Mouse (Mus musculus) gastrocnemius, postnatal 36 days (tissue): ENCODE measurements around the gene Parp3. TPM values are rescaled to one million over a fixed set of nuclear protein-coding genes. Genes with fewer than 3 reads are reported as not detected.

Experiments used
- DNase-seq, 2 experiments: peaks; one replicate each; pipeline ENCODE4 v3.0.0; 2022
- intact Hi-C: fragments of 180-260 bp; cut with DNase I; formaldehyde crosslinking; loops from one replicate; pipeline ENCODE4 v1.15.1; 2025
- total RNA-seq, 2 experiments: library from RNA; stranded (reverse); gene quantifications; 2 replicates each; pipeline ENCODE4 v1.2.3; 2021

Parp3 gene
- total RNA-seq, 2 experiments from 2014 or later, result 62.1 to 78.7 TPM

DNA sequence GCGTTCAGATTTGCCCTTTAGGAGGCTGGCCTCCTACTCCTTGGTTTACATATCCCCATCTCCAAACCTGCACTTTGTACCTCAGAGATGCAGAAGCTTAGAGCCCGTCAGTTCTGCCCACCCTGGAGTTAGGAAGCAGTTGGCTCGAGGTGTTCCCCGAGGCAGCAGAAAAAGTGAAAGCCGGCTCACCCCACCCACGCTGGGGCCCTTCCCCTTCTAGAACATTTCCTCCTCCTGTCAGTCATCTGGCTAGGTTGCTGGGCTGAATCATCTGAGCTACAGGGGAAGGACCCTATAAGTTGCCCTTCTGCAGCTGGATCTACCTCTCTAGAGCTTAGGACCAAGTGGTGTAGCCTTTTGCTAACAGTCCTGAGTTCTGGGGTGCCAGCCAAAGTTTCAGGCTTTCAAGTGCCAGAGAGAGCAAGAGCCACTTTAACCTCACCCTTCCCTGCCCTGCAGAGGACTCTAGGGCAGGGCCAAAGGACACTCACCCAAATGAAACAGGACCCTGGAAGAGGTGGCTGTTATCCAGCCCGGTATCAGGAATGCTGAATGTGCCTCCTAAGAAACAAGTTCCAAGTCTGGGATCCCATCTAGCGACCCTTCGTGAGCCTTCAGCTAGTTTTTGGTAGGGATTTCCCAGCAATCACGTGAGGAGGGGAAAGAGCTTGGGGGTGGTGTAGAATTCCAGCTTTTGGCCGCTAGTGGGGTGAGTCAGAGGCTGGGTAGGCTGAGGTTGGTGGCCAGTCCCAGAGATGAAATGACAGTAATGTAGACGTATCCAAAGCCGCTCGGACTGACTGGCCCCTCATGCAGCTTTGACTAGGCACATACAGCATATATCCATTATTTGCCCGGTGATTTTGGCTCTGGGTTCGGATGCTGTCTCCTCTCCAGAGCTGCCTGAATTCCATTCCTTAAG lies 486 bp downstream of the Parp3 start:
- peak; percentile 64 to 72 for DNase-seq
- intact Hi-C loops, result loop anchor here (2.0 to 5.0 kb wide), 4 partner anchors 27 to 187 kb away; partner anchors contain the start of gene Dusp7

DNA sequence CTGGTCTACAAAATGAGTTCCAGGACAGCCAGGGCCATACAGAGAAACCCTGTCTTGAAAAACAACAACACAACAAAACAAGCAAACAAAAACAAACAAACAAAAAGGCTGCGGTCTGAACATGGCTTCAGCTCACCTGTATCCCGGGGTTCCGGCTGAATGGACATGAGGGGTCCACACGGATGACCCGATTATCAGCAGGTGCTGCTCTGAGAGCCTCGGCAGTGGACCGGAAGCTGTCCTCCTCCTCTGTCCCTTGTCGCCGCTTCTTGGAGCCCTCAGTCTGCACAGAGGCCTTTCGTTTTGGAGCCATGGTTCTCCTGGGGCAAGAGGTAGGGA lies 1.1 kb downstream of the Parp3 start, which contains the start of gene Rrp9:
Gene Rrp9 (plus strand): TSS at position 301 of the 339 bp plus-strand sequence.
- peak in 1 of 2 experiments; percentile 6 for DNase-seq
- intact Hi-C loops, result loop anchor here (2.0 to 5.0 kb wide), 4 partner anchors 27 to 187 kb away; partner anchors contain the start of gene Dusp7

DNA sequence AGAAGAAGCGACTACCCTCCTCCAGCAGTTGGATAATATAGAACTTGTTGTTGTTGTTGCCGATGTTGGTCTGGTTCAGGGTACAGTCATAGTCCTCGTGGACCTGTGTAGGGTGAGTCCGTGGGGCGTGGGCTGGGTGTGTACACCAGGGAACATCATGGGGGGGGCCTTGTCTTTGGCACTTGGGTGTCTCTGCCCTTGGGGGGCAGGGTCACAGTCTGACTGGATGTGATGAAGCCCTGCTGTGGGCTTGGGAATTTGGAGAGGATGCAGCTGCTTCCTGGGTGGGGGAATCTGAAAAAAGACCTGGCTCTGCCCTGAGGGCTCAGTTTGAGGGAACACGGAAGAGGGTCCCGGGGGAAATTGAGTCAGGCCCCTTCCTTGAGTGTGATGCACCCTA lies 1.7 kb downstream of the Parp3 start:
- peak; percentile 22 to 23 for DNase-seq
- intact Hi-C loops, result loop anchor here (5.0 kb wide), 2 partner anchors 108 to 173 kb away; partner anchors contain the start of gene Dusp7

DNA sequence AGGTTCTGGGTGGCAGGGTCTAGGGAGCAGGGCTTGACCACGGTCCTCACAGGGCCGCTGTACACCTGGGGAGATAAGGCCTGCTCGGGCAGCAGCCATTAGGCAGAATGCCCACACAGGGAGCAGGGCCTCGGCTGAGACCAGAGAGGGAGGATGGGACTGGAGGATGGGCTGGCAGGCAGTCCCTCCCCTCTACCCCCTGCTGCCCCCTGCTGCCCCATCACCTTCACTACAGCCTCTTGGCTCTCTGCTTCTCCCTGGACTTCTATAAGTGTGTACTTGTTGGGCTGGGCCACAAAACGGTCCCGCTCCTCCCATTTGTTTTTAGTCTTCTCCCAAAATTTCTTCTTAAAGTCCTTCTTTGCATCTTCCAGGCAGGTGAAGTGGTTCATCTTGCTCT lies 2.3 kb downstream of the Parp3 start:
- DNase-seq, result peak; percentile 58 to 64
- intact Hi-C loops, result no loop called here

DNA sequence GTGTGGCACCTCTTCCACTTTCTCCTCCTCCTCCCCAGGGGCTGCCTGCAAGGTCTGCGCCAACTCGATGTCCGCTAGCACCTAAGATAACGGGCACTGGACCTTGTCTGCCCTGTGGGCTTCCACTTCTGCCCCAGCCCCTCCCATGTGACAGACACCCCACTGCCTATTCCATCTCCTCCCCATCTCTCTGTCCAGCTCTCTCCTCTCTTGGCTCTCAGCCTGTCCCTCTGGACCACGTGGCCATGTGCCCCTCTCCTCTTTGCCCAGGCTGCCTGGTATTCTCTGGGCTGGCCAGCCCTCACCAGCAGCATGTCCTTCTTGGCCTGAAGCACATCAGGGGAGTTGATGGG lies 3.0 kb downstream of the Parp3 start:
- intact Hi-C loops, result no loop called here
- DNase-seq, result peak; percentile 5 to 15

DNA sequence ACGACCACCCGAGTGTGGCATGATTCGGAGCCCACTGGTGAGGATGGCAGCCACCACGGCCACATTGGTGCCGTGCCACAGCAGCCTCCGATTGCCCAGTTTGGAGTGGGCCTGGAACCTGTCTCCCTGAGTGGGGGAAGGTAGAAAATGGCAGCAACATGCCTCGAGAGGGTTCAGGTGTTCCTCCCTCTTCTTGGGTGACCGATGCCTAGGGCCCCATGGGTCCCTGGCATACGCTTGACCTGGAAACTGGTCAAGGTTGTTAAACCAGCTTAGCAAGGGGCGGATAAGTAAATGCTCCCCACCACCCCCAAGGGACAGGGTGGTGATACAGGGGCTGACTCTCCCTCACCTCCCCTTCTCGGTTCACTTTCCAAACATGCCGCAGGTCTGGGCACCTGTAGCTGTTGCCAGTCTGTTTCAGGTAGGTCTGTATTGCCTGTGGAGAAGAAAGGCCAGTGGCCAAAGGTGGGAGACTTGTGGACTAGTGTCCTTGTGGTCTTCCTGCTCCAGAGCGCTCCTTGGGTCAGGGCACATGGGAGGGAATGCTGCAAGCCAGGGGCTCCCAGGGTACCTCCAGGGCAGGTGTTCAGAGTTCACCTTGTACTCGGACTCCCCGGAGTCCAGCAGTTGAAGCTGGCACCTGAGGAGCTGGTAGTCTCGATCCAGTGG lies 3.5 kb downstream of the Parp3 start:
- peak; percentile 9 to 23 for DNase-seq
- intact Hi-C loops, result no loop called here

DNA sequence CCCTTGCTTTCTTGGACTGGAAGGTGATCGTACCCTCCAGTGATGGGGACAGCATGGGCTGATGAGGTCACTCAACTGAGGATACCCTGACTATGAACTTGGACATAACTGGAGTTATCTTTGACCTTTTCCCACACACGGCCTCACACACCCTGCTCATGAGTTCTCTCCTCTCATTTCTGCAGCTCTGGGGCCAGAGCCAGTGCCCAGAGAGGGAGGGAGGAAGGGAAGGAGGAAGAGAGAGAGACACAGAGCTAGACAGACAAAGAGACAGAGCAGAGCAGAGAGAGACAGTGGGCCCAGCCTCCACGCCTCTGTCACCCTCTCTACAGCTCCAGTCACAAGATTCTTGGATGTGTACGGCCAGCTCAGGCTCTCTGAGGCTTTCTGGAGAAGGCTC lies 4.4 kb downstream of the Parp3 start:
- intact Hi-C loops, result no loop called here
- peak in 1 of 2 experiments; percentile 5 for DNase-seq

DNA sequence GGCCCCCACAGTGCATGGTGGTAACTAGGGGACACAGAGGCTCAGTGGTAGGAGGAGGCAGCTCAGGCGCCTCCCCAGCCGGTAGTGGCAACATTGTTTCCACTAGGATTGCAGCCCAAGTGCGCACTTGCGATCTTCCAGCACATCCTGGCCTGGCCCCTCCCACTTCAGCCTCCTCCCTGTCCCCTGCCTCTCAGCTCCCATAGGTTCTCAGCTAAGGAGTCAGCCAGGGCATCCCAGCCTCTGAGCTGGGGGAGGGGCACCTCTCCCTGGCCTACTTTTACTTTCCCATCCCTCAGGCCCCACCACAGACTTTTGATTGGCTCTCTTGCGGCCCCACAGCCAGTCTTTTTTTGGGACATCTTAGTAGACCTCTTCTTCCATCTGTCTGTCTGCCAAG lies 4.9 kb downstream of the Parp3 start:
- peak in 1 of 2 experiments; percentile 66 for DNase-seq
- intact Hi-C loops, result no loop called here

DNA sequence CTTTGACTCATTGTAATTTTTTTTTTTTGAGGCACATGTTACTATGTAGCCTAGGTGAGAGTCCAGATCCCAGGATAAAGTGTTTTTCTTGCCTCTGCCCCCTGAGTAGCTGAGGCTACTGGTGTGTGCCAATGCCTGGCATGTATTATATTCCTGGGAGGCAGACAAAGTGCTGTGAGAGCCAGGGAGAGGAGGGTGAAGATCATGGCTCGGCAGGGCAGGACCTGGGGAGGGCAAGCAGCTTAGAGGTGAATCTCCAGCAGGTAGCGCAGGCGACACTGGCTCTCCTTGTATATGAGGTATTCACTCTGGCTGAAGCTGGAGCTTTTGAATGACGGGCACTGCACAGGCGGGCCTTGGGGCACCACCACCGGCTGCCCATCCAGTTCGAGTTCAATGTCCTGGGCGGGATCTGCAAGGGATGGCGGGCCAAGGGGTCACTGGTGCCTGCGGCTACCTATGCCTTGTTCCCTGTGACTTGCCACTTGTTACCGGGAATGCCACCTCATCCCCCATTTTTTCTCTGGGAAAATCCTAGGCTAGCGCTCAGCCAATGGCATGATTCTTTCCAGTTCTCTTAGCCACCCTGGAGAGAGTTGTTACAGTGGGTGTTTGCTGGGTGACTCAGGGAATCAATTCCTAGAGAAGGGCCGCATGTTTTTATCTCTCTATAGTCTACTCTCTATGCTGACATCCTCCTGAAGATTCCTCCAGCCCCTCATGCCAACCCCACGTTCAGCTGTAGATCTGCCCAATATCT lies 5.6 kb downstream of the Parp3 start:
- peak in 1 of 2 experiments; percentile 5 for DNase-seq
- intact Hi-C loops, result no loop called here

DNA sequence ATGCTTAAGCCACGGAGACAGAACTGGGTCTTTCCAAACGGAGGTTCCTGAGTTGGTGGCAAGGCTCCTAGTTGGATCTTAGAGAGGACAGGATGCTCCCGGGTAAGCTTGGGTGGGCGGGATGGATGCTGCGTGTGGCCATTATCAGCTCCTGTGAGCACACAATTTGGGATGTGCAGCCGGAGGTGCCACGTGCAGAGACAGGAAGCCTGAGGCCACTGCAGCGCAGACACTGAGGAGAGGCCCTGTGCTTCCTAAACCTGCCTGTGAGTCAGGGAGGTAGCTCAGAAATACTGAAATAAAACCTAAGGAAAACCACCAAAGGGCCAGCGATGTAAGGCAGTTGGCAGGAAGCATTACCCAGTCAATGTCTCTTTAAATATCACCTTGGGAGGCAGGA lies 7.0 kb downstream of the Parp3 start:
- no peak for DNase-seq
- intact Hi-C loops, result no loop called here

DNA sequence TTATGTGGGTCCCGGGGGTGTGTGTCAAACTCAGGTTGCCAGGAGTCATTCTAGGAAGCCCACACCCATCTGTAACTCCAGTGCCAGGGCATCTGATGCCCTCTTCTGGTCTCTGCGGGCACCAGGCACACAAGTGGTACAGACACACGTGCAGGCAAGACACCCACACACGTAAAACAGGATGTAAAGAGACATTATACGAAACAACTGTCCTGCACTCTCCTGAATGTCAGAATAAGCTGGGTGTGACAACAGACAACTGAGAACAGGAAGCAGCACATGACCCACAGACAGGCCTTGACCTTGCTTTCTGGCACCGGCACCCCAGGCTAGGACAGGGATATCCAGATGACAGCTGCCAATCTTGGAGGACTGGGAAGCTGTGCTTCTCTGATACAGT lies 7.4 kb downstream of the Parp3 start:
- intact Hi-C loops, result no loop called here
- peak in 1 of 2 experiments; percentile 4 for DNase-seq

DNA sequence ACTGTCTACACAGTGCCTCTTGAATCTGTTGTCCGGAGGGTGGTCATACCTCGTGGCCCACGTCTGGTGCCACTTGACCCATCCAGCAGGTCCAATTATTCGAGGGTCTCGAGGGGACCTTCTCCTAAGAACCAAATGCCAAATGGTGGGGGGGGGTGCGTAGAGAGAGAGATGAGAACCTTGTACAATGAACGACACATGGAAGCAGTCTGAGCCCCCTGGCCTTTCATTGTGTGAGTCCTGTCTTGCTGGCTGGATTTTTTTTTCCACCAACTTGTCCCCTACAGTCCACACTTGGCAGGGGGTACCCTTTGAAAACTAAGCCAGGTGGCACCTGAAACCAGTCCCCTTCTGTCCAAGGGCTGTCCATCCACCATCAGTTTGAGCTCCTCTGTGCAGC lies 9.0 kb downstream of the Parp3 start:
- DNase-seq, result no peak
- intact Hi-C loops, result no loop called here

DNA sequence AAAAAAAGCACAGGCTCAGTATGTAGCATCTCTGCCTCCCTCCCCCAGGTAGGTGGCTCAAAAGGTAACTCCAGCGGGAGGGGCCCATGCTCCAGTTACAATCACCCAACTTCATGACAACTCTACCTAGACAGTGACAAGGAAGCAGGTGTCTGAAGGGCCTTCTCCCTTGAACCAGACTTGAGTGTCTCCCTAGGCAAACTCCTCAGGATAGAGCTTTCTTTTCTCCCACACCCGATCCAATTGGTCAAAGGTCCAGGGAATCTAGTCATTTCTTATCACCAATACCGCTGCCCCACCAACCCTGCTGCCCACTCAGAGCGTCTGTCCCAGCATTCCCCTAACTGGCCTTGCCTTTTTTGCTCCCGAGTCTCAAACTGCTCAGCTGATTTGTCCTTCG lies 10.0 kb downstream of the Parp3 start:
- no peak for DNase-seq
- intact Hi-C loops, result no loop called here

DNA sequence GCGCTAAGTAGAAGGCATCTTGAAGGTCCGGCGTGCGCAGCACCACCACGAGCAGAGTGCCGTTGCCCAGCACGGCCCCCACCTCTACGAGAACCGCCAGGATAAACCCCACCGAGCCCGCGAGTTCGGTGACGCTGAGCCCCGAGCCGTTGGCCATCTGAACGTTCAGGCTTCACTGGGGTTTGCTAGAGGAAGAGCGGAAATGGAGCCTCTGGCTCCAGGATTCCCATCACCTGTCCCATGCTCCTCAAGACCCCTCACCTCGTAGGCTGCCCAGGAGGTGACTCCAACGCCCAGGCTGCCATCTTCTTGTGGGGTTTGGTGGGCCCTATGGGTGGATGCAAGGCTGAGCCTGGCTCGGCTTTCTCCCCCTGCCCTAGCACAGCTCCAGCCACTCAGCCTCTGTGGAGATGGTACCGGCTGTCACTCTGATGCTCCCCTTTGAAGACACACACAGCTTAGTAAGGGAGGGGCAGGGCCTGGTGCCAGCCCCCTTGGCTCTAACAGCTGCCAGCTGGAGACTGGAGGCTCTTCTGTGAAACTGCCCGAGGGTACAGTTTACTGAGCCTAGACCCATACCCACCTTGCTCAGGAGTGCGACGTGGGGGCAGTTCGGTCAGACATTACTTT lies 11.1 kb downstream of the Parp3 start, which contains the start of gene Gpr62:
Gene Gpr62 (minus strand): TSS at position 368 of the 630 bp plus-strand sequence.
- intact Hi-C loops, result no loop called here
- peak in 1 of 2 experiments; percentile 3 for DNase-seq

DNA sequence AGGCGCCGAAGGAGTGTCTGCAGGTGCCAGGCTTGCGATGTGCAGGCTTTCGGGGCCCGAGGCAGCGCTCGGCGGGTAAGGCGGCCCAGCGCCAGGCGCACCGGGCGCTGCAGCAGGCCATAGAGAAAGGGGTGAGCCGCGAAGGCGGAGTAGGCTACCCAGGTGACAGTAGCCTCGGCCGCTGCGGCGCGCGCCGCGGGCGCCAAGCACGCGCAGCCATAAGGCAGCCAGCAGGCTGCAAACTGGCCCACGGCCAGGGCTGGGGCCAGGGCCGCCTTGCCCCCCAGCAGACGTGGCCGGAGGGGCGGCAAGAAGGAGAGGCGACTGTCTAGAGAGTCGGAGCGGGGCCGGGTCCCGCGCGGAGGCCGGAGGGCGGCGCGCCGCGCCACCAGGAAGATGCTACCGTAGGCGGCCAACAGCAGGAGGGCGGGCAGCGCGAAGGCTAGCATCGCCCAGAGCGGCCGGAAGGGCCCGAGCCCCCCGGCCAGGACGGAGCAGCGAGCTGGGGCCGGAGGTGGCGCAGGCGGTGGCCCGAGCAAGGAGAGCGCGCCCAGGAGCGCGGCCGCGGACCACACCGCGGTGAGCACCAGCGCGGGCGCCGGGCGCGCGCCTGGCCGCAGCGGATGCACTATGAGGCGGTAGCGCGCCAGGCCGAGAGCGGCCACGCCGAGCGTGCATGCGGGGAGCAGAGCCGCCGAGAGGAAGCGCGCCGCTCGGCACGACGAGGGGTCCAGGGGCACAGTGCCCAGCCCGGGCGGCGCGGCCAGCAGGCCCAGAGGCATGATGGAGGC lies 11.8 kb downstream of the Parp3 start:
- peak in 1 of 2 experiments; percentile 12 for DNase-seq
- intact Hi-C loops, result no loop called here

DNA sequence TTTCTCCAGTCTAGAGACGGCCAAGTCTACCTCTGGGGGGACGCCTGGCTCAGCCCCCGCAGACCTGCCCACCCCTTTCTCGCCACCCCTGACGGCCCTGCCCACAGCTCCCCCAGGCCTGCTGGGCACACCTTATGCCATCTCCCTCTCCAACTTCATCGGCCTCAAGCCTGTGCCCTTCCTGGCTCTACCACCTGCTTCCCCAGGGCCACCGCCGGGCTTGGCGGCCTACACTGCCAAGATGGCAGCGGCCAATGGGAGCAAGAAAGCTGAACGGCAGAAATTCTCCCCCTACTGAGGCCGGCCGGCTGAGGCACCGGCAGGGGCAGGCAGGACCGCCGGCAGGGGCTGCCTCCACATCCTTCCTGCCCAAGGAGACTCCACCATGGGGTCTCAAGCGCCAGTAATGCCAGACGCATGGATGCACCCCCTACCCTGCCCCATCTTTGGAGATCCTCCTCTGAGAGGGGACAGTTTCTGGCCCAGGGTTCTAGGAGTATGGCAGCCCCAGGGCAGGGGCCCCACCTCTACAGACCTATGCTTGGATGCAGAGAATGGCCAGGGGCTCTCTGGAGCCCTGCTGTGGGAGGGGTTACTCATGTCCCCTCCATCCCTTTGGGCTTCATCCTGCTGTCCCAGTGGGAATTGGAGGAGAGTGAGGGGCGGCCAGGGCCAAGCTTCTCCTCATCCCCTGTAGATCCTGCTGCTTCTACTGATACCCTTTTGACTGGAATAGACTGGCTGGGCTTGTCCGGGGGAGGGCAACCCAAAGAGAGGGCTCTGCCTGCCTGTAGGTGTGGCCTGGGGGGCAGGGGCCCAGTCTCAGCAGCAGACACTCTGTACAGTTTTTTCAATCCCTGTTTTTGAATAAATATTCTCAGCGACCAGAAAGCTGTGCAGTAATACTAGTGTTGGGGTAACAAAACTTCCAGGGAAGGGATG lies 13.4 kb downstream of the Parp3 start:
- intact Hi-C loops, result no loop called here
- DNase-seq, result no peak

DNA sequence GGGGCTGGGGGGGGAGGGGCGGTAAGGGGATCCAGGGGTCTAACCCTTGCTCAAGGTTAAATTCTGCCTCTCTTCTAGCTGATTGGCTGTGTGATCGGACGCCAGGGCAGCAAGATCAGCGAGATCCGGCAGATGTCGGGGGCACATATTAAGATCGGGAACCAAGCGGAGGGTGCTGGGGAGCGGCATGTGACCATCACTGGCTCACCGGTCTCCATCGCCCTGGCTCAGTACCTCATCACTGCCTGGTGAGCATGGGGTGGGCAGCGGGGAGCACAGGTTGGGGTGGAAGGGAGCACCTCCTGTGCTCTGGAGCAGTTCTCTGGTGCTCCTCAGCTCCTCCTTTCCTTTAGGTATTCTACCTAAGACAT lies 14.3 kb downstream of the Parp3 start:
- intact Hi-C loops, result no loop called here
- no peak for DNase-seq

DNA sequence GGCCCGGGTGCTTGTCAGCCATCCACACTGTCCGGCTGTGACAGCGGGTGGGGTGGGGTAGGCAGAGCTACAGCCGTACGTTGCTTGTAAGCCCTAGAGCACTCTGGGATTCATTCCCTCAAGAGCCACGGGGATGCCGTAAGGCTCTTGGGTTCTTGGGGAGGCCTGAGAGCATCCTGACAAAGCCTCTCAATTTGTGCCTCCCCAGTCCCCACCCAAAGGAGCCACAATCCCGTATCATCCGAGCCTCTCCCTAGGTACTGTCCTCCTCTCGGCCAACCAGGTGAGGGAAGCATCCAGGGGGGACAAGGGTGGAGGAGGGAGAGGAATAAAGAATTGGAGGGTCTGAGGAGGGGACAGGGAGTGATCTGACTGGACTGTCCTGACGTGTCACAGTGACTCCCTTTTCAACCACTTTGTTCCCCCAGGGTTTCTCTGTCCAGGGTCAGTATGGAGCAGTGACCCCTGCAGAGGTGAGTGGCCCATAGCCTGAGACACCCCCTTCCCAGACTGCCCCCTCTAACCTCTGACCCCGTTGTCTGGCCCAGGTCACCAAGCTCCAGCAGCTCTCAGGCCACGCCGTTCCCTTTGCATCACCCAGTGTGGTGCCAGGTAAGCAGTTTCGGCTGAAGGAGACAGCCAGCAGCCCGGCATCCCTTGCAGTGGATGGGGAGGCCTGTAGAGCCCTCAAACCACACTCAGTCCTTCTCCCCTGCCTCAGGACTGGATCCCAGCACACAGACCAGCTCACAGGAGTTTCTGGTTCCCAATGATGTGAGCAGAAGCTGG lies 14.9 kb downstream of the Parp3 start:
- no peak for DNase-seq
- intact Hi-C loops, result no loop called here
